Mouse (Mus musculus) lung, embryonic 15.5 days (tissue): ENCODE results near the gene Prpf8. TPM values are rescaled to one million over a fixed set of nuclear protein-coding genes. Genes with fewer than 3 reads are reported as not detected.

Experiments
- ATAC-seq: fragments of 200-750 bp; cut with Nextera tagmentation; 2 replicates; pipeline ENCODE4 v1.8.0; 2017; ENCODE audit warnings: moderate number of reproducible peaks, borderline replicate concordance; ENCODE audit not compliant: low FRiP score, low TSS enrichment; ENCODE audit errors: extremely low read depth
- H3K27ac ChIP-seq: fragments of 300-500 bp; sonication (generic); 2 replicates; pipeline ENCODE4 v1.5.1; 2015; ENCODE audit warnings: moderate library complexity, mild to moderate bottlenecking, inconsistent platforms
- H3K27me3 ChIP-seq: fragments of 300-500 bp; sonication (generic); 2 replicates; pipeline ENCODE4 v1.6.1; 2015; ENCODE audit warnings: inconsistent platforms
- H3K36me3 ChIP-seq: fragments of 300-500 bp; sonication (generic); 2 replicates; pipeline ENCODE4 v1.6.1; 2015; ENCODE audit warnings: inconsistent platforms
- H3K4me1 ChIP-seq: fragments of 300-500 bp; sonication (generic); 2 replicates; pipeline ENCODE4 v1.6.1; 2015; ENCODE audit warnings: inconsistent platforms
- H3K4me2 ChIP-seq: fragments of 300-500 bp; sonication (generic); 2 replicates; pipeline ENCODE4 v1.6.1; 2015; ENCODE audit warnings: inconsistent platforms, mild to moderate bottlenecking, moderate library complexity
- H3K4me3 ChIP-seq: fragments of 300-500 bp; sonication (generic); 2 replicates; pipeline ENCODE4 v1.5.1; 2015; ENCODE audit warnings: mild to moderate bottlenecking, inconsistent platforms
- H3K9ac ChIP-seq: fragments of 300-500 bp; sonication (generic); 2 replicates; pipeline ENCODE4 v1.6.1; 2015; ENCODE audit warnings: inconsistent platforms
- H3K9me3 ChIP-seq: fragments of 300-500 bp; sonication (generic); 2 replicates; pipeline ENCODE4 v1.6.1; 2016; ENCODE audit warnings: inconsistent platforms
- WGBS: fragments of 180-500 bp; shearing (Covaris S2); methylation state at CpG from one replicate; pipeline ENCODE4 v1.1.7; 2015; 5-methylcytosine and 5-hydroxymethylcytosine counted together
- polyA plus RNA-seq: library from polyadenylated mRNA; unstranded; fragments of >200 nt; fragmentation: Nextera tagmentation; extraction: Ambion mirVana; gene quantifications from 2 replicates; pipeline ENCODE4 v1.2.1, GENCODE M21; 2015

The Prpf8 gene
- polyA plus RNA-seq, 1 experiment from 2014 or later = 56.9 TPM

DNA sequence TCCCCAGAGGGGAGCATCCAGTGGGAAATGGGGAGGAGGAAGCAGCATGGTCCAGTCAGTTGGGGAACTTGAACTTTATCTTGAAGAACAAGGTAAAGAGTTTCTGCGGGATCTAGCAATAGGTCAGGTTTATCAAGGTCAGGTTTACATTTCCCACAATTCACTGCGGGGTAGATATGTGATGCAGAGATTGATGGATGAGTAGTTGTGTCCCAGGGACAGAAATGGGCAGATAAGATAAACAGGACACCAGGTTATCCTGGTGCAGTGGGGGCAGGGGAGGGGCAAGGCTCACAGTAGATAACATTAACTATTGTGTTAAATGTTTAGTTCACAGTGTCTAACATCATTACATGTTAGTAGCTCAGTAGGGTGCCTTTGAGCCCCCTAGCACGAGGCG, 43.2 kb downstream of the Prpf8 start:
- H3K4me2 ChIP-seq = no peak overlapping the region
- no peak overlapping the region for H3K4me3 ChIP-seq
- no peak for ATAC-seq
- H3K27me3 ChIP-seq = no peaks in the 10 kb centered on the region
- peaks cover 19% of the 10 kb centered on the region for H3K4me1 ChIP-seq
- WGBS = 26% methylated on average over 4 of the region's 4 CpGs
- H3K27ac ChIP-seq = no peak overlapping the region
- no peaks in the 10 kb centered on the region for H3K36me3 ChIP-seq
- H3K9ac ChIP-seq = no peak overlapping the region
- H3K9me3 ChIP-seq = no peaks in the 10 kb centered on the region

GRCm38 (mm10) chr11:75530325-75530724, 43.7 kb downstream of the Prpf8 start:
- H3K36me3 ChIP-seq = no peaks in the 10 kb centered on the region

GRCm38 (mm10) chr11:75530845-75531373, 44.3 kb downstream of the Prpf8 start:
- Histone ChIP-seq H3K9me3 (no peaks in the 10 kb centered on the region), H3K36me3 (no peaks in the 10 kb centered on the region), H3K27me3 (no peaks in the 10 kb centered on the region), H3K4me2 (peak overlapping the region; percentile 98), H3K4me3 (peak overlapping the region; percentile 59), H3K9ac (peak overlapping the region; percentile 65), H3K4me1 (peaks cover 26% of the 10 kb centered on the region), H3K27ac (peak overlapping the region; percentile 92)
- under 1% methylated on average over 31 of the region's 31 CpGs for WGBS
- no peak for ATAC-seq

More at GRCm38 (mm10) chr11:75530325-75530724, 43.7 kb downstream of the Prpf8 start:
- no peaks in the 10 kb centered on the region for H3K9me3 ChIP-seq
- H3K27ac ChIP-seq = no peak overlapping the region
- under 1% methylated on average over 10 of the region's 10 CpGs for WGBS
- H3K27me3 ChIP-seq = no peaks in the 10 kb centered on the region
- H3K9ac ChIP-seq = peak overlapping the region; percentile 65
- H3K4me2 ChIP-seq = peak overlapping the region; percentile 98
- ATAC-seq = peak; percentile 65; the same call in 1 of the 2 replicates
- peak overlapping the region; percentile 59 for H3K4me3 ChIP-seq
- H3K4me1 ChIP-seq = peaks cover 24% of the 10 kb centered on the region

GRCm38 (mm10) chr11:75531469-75532242, 45.0 kb downstream of the Prpf8 start, which contains the start of gene Slc43a2:
Gene Slc43a2, plus strand, starts transcription at chr11:75531694.
- whole genome bisulfite sequencing = under 1% methylated on average over 62 of the region's 62 CpGs
- no peaks in the 10 kb centered on the region for H3K36me3 ChIP-seq
- H3K9ac ChIP-seq = peak within 1 kb of the TSS; percentile 65
- H3K27me3 ChIP-seq = no peaks in the 10 kb centered on the region
- peak within 1 kb of the TSS; percentile 92 for H3K27ac ChIP-seq
- ATAC-seq = peak; percentile 91
- no peaks in the 10 kb centered on the region for H3K9me3 ChIP-seq
- H3K4me2 ChIP-seq = peak within 1 kb of the TSS; percentile 98
- H3K4me1 ChIP-seq = peaks cover 26% of the 10 kb centered on the region
- peak within 1 kb of the TSS; percentile 59 for H3K4me3 ChIP-seq

- H3K4me1 ChIP-seq = peaks cover 31% of the 10 kb centered on the region
- H3K4me3 ChIP-seq = peak overlapping the region; percentile 59
- H3K9me3 ChIP-seq = no peaks in the 10 kb centered on the region
- 10% methylated on average over 38 of the region's 38 CpGs for WGBS
- peak overlapping the region; percentile 65 for H3K9ac ChIP-seq
- H3K4me2 ChIP-seq = peak overlapping the region; percentile 98
- ATAC-seq = no peak
- no peaks in the 10 kb centered on the region for H3K36me3 ChIP-seq
- peak overlapping the region; percentile 92; the same call in 1 of the 2 replicates for H3K27ac ChIP-seq
- H3K27me3 ChIP-seq = no peaks in the 10 kb centered on the region
Measured at GRCm38 (mm10) chr11:75532340-75533277, 46.0 kb downstream of the Prpf8 start.

DNA sequence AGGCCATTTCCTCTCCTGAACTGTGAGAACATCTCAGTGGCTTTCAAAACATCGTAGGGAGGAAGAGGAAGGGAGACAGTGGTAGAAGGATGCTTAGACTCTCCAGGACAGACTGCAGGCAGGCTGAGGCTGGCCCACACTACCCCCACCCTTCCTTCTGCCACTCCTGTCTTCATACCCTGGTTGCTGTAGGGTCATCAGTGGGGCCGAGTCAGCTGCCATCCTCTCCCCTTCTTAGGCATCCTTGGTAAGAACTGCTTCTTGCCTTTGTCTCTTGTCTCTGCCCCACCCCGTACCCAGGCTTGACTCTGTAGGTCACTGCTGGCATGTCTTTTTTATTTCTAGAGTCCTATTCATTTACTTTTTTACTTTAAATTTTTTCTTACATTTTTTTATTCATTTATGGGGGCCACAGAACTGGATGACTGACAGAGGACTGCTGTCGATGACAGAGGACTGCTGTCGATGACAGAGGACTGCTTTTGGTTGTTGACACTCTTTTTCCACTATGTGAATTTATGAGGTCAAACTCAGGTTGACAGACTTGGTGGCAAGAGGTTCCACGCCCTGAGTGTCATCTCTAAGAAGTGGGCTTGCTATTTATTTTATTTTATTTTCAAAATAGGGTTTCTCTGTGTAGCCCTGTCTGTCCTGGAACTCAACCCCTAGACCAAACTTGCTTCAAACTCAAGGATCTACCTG, 46.8 kb downstream of the Prpf8 start:
- WGBS = 66% methylated on average over 6 of the region's 6 CpGs
- Histone ChIP-seq H3K4me1 (peaks cover 39% of the 10 kb centered on the region), H3K36me3 (no peaks in the 10 kb centered on the region), H3K27ac (0 out of 2 replicates have a peak overlapping the region, but pooled peaks have one; percentile 44), H3K27me3 (no peaks in the 10 kb centered on the region), H3K4me3 (peak overlapping the region; percentile 59; the same call in 1 of the 2 replicates), H3K9me3 (no peaks in the 10 kb centered on the region), H3K9ac (no peak overlapping the region), H3K4me2 (peak overlapping the region; percentile 98)
- no peak for ATAC-seq

- Histone ChIP-seq H3K9me3 (no peaks in the 10 kb centered on the region), H3K27ac (no peak overlapping the region), H3K27me3 (no peaks in the 10 kb centered on the region), H3K4me1 (peaks cover 44% of the 10 kb centered on the region), H3K9ac (no peak overlapping the region), H3K4me2 (no peak overlapping the region), H3K4me3 (no peak overlapping the region), H3K36me3 (no peaks in the 10 kb centered on the region)
- ATAC-seq = no peak
- 37% methylated on average over 4 of the region's 4 CpGs for WGBS
Measured at GRCm38 (mm10) chr11:75534286-75535033, 47.8 kb downstream of the Prpf8 start.

DNA sequence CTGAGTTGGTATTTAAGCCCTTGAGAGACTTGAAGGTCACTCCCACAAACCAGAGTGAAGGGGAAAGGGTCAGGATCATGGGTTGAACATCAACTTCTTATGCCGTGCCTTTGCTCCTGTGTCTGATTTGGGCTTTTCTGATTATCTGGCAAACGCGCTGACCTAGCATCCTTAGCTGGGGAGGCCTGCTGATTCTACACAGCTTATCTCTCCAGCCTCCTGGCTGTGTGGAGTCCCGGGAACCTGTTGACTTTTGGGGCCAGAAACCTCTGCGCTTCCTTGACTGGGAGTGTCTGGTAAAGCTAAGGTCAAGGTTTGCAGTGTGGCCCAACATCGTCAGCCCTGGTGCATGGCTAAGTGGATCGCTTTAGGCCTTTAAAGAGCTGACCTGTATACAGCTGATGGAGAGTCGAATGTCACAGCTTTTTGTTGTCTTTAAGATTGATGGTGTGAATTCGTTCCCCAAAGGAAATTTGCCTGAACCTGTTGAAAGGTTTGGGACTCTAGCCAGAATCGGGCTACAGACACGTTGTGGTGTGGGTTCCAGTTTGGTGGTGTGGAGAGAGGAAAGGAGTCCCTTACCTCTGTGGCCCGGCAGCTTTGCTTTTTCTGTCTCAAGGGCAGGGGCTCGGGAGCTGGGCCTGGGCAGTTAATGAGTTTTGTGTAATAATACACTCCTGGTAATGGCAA, 48.6 kb downstream of the Prpf8 start:
- Histone ChIP-seq H3K4me3 (no peak overlapping the region), H3K9me3 (no peaks in the 10 kb centered on the region), H3K36me3 (no peaks in the 10 kb centered on the region), H3K9ac (no peak overlapping the region), H3K4me1 (peaks cover 45% of the 10 kb centered on the region), H3K27me3 (no peaks in the 10 kb centered on the region), H3K27ac (no peak overlapping the region), H3K4me2 (no peak overlapping the region)
- ATAC-seq = no peak
- 36% methylated on average over 13 of the region's 13 CpGs for WGBS

DNA sequence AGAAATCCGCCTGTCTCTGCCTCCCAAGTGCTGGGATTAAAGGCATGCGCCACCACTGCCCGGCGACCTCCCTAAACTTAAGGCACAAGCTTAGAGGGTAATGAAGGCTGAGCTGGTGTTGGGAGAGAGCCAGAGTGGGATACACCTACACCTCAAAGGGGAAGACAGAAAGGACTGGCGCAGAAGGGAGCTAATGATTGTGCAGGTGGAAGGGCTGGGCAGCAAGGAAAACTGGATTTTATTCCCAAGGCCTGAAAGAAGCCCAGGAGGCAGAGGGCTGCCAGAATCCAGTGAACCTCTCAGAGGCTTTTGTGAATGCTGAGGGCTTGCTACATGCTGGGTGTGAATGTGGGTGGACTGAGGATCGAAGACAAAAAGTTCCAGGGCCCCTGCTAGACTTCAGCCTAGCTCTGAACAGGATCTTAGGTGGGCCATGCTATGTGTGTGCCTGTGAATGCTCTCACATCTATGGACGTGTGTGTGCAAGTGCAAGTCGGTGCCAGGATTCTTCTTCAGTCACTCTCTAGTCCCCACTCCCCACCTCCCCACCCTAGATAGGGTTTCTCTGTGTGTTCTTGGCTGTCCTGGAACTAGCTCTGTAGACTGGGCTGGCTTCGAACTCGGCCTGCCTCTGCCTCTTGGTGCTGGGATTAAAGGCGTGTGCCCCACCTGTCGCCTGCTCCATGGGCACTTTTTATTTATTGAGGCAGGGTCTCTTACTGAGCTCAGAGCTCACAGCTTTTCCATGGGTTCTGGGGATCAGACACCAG, 49.8 kb downstream of the Prpf8 start:
- no peaks in the 10 kb centered on the region for H3K36me3 ChIP-seq
- H3K4me2 ChIP-seq = no peak overlapping the region
- 84% methylated on average over 12 of the region's 12 CpGs for WGBS
- H3K27ac ChIP-seq = no peak overlapping the region
- H3K4me1 ChIP-seq = peaks cover 55% of the 10 kb centered on the region
- no peak overlapping the region for H3K4me3 ChIP-seq
- no peaks in the 10 kb centered on the region for H3K27me3 ChIP-seq
- no peak for ATAC-seq
- no peaks in the 10 kb centered on the region for H3K9me3 ChIP-seq
- no peak overlapping the region for H3K9ac ChIP-seq

DNA sequence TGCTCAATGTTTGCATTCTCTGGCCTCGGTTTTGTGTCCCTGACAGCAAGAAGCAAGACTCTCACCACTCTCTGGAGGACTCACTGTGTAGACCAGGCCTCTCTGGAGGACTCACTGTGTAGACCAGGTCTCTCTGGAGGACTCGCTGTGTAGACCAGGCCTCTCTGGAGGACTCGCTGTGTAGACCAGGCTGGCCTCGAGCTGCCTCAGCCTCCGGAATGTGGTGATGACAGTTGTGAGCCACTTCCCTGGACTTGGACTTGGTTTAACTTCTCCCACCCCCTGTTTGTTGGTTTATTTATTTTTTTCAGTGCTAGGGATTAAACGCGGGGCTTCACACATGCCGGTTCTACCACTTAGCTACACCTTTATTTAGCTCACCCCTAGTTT, 50.4 kb downstream of the Prpf8 start:
- H3K4me1 ChIP-seq = peaks cover 54% of the 10 kb centered on the region
- H3K4me2 ChIP-seq = no peak overlapping the region
- H3K27me3 ChIP-seq = no peaks in the 10 kb centered on the region
- H3K9me3 ChIP-seq = no peaks in the 10 kb centered on the region
- WGBS = 79% methylated on average over 8 of the region's 8 CpGs
- H3K9ac ChIP-seq = no peak overlapping the region
- no peak overlapping the region for H3K27ac ChIP-seq
- H3K36me3 ChIP-seq = no peaks in the 10 kb centered on the region
- no peak for ATAC-seq
- no peak overlapping the region for H3K4me3 ChIP-seq
